Mouse (Mus musculus): ENCODE measurements around the gene Trrap. TPM values are rescaled to one million over a fixed set of nuclear protein-coding genes. Genes with fewer than 3 reads are reported as not detected.
A peak's percentile ranks its signal among the peaks of the same experiment; 100 is the strongest.
"Not testable (repeated sequence)": the region's sequence is repeated elsewhere in the genome, so short reads cannot be mapped to it uniquely, and the experiment has no call there.

The Trrap gene
- total RNA-seq (2021) = 10 to 100 TPM; 84.6 to 88.5 TPM

DNA sequence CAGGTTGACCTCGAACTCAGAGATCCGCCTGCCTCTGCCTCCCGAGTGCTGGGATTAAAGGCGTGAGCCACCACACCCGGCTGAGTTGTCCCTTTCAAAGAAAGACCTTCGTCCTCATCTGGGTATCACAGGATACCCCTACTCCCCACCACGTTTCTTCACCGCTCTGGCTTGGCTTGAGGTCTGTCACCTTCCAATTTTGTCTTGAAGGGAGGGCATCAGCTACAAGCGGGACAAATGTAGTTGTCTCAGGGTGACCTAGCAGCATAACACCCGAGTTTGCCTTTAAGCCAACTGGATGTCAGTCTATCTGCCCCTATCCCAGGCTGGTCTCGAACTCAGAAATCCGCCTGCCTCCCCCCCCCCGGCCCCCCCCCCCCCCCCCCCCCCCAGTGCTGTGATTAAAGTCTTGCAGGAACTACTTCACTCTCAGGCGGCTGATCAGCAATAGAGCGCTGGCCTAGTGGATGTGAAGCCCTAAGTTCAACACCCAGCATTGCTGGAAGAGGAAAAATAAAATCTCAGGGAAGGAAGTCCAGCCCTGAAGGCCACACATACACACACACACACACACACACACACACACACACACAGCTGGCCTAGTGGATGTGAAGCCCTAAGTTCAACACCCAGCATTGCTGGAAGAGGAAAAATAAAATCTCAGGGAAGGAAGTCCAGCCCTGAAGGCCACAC is at the start of gene Trrap:
Trrap (plus strand) TSS at position 627 of the 693 bp plus-strand sequence.
- DNase-seq = not testable (repeated sequence)

DNA sequence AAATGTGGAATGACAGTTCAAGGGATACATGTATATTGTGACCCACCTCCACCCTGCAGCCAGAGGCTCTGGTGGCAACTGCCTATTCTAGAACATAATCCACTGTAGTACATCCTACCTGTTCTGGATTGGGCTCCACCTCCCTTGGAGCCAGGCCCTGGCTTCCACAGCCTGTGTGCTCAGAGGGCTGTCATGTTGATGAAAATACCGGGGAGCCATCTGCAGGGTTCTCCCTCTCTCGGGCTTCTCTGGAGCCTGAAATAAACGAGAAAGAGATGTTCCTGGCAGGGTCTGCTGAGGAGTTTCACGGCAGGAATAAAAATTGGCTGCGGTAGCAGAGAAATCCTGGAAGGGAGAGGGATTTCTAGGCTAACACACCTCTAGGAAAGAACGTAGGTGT is 47.8 kb upstream of the Trrap start:
- DNase-seq = no peak

DNA sequence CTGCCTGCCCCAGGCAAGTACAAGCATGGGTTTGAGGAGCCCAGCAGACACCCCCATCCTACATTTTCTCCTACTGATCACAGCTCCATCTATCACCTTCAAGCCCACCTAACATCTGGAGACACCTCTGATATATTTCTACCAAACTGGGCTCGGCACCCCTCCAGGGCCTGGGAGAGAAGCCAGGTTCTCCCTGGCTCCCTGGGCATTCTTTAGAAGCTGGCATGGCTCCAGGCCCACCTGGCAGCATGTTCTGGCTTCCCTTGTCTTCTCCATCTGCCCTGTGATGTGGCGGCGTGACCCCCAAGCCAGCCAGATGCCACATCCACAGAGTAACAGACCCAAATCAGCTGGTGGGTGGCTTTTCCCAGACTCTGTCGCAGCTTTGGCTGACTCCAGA is 47.3 kb upstream of the Trrap start:
- no peak for DNase-seq

DNA sequence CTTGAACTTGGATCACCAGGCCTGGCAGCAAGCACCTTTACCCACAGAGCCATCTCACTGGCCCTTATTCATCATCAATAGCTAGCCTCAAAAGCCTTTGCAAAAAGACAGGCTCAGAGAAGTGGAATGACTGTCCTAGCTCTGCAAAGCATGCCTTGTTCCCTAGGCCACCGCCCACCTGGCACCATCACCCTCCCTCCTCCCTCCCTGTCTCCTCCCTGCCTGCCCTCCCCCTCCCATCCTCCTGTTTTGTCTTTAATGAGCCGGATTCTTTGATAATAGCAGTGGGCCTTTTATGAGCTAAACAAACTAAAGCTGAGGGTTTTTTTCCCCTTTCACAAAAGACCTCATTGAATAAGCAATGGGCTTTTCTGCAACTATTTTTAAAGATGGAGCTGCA is 42.6 kb upstream of the Trrap start:
- no peak for DNase-seq

DNA sequence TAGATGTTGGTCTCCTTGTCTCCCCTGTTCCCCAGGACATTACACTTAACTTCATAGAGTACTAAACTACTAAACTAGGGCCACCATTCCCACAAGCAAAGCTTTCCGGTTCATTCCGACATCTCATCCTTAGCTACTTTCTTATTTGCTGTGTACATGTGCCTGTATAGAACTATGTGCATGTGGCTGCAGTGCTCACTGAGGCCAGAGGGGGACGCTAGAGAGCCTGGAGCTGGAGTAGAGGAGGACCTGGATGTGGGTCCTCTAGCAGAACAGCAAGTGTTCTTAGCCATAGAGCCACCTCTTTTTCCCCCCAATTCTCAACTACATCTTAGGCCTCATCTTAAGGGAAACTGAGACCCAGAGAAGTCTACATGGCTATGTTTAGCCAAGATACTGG is 42.0 kb upstream of the Trrap start:
- DNase-seq = no peak

DNA sequence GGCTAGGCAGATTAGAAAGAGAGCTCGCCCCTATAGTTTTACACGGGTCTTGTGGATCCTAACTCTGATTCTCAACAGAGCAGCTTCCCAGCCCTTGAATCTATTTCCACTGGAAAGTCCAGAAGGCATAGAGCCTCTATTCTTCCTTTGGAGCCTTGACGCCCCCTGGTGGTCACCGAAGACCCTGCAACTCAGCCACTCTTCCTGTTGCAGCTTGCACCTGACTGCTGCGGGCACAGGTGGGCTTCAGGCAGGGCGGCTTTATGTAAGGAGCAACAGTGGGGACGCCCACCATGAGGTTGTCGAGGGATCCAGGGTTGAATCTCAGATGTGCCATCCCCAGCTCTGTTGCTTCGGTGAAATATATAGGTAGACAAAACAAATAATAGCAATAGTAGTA is 40.4 kb upstream of the Trrap start:
- DNase-seq = peak; percentile 83

DNA sequence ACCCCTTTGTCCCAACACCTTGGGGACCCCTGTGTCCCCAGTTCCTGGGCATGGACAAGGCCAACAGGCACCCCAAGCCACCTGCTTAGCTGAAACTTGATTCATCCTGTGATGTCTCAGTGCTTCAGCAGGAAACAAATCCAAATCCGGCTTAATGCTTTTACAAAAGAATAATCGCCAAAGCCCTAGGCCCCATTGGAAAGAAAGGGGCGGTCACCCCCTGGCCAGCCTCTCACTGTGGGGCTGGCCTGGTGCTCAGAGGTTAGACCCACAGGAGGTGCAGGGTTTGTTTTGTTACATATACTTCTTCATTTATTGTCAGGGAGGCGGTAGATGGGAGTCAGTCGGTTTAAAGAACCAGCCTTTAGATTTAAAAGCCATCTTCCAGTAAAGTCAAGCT is 39.3 kb upstream of the Trrap start:
- no peak for DNase-seq

DNA sequence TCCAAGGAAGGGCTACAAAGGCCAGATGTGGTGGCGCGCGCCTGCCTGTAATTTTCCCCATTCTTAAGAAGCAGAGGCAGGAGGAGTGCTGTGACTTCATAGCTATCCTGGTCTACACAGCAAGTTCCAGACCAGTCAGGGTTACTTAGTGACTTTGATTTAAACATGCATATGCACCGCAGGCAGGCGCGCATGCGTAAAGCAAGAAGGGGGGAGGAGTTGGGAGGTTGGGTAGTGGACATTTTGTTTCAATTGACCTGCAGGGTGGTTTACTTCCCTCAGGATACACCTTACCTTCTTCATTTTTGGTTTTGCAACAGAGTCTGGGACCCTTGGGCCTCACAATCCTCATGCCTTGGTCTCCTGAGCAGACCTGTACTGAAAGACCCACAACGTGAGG is 38.3 kb upstream of the Trrap start:
- no peak for DNase-seq

DNA sequence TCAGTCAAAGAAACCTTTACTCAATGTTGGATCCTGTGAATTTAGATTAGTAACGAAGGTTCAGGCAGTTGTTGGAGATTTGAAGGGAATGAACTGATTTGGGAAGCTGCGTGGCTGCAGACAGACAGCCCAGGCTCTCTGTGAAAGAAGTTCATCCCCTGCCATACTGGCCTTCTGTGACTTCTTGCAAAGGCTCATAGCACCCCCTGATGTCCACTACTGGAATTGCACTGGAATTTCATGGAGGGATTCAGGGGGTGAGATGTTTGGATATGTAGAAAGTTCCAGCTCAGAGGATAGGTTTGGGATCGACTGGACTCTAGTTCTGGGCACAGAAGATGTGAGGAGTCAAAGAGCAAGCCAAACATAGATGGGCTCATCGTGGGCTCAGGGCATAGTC is 33.6 kb upstream of the Trrap start:
- peak; percentile 80 for DNase-seq

DNA sequence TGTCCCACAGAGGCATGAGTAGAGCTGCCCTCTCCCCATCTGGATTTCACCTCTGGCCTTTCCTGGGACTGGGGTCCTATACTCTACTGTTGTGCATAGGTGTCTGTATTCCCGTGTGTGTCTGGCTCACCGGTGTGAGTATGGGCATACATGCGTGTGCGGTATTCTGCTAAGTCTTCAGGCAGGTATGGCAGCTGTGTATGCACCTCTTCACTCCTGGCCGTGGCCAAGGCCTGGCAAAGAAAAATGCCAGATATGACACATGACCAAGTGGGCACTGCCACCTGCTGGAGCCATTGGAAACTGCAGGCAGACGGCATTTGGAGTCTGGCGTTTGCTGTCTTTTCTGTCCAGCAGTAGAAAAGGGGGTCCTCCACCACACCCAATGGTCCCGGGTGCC is 32.6 kb upstream of the Trrap start:
- peak; percentile 79 for DNase-seq

DNA sequence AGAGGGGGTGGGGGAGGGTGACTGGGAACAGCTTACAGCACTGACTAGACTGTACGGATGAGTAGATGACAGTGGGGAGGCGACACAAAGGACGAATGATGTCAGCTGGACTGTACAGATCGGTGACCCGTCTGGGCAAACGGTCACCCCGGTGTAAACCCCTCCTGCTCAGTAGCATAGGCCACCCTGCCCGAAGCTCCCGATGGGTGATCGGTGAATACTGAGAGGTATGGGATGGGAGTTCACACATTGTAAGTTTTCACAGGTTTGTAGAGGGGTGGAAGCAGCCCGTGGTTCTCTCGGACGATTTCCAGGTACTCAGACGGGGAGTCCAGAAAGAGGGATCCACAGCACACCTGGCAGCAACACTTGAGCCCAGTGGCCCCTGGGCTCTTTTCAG is 30.4 kb upstream of the Trrap start:
- DNase-seq = no peak

DNA sequence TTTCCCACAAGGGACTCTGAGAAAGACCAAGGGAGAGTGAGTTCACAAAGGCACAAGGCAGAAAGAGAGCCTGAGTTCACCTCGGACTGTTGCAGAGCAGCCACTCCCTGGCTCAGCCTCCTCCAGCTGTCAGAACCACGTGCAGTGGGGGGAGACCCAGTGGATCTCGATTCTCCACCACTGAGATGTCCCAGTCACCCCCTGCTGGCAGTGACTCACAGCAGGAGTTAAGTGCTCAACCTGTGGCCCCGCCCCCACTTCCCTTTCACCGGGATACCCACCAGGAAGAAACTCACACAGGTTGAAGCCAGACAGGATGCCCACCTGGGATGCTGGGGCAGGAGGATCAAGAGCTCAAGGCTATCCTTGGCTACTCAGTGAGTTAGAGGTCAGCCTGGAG is 15.1 kb upstream of the Trrap start:
- DNase-seq = no peak

DNA sequence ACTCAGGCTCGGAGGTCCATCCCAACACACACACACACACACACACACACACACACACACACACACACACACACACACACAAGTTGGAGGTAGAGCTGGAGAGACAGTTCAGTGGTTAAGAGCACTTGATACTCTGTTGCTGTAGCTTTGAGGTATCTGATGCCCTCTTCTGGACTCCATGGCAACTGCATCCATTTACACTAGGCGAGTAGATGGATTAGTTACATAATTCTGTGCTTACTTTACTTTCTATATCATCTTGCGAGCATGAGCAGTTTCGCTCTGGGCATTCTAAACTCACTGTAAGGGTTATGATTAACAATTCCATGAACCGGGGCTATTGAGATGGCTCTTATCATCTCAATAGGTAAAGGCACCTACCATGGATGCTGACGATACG is 14.5 kb upstream of the Trrap start:
- DNase-seq = peak; percentile 55

DNA sequence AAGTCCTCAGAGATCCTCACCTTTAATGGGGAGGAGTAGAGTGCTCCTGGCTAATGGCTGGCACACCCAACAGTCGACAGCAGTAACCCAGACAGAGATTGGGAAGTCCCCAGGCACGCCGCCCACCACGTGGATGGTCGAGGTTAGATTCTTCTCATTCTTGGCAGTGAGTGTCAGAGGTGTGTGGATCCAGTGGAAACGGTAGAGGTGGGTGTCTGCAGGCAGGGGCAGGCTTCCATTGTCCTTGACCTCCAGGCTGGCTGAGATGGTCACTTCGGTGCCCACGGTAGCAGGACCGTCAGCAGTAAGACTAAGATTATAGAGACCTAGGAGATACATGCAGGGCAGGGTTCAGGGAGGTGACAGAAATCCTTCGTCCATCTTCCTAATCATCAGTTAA is 12.3 kb upstream of the Trrap start:
- peak; percentile 14 for DNase-seq

DNA sequence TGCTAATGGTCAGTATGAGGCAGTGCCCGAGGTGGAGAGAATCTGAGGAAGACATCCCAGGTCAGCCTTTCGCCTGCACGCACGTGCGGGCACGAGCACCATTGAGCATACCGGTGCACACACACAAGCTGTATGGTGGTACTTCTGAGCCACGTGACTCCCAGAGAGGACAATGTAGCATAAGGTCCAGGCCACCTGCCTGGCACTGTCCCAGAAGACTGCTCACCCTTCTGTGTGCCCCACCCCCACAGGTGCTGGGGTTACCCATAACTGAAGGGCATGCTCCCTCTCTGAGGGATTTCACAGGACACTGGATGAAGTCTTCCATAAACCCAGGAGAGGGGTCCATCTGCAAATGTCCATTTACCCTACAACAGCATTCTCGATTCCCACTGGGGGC is 10.1 kb upstream of the Trrap start:
- DNase-seq = no peak

DNA sequence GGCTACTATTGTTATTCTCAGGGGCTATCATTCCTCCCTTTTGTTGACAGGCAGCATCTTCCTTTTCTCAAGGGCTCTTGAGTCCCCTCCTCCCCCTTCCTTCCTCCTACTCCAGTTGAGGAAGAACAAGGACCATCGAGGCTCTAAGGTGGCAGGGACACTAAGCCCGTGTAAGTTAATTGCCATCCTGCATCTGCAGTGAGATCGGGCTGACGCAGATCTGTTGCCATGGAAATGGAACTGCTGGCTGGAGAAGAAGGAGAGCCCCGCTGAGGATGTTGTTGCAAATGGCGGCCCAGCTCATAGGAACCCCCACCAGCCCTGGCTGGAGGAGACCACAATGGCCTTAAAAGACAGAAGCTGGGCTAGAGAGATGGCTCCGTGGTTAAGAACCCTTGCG is 9.1 kb upstream of the Trrap start:
- DNase-seq = no peak

DNA sequence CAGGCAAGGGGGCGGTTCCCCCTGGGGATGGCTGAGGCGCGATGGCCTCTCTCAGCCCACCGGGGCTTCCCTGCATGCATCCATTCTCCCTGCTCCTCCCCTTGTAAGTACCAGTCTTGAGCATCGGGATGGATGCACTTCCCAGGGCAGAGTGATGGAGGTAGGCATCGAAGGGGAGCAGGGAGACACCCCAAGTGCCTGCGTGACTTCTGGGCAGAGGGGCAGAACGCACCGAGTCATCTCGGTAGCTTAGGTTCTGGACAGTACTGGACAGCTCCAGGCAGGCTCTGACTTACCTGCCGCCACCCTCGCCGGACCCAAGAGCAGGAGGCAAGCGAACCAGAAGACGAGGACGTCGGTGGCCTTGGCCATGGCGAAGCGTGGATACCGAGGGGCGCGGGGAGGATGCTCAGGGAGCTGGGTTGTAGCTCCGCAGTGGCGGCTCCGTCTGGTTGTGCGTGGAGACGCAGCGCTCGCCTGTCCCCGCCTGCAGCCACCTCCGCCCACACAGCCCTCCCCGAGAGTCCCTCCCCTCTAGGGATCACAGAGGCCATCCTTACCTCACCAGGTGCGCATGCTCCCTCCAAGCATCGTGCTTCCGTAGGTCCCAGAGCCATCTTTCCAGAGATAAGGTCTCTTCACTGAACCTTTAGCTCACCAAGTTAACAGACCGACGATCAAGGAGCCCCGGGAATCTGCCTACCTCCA is 6.2 kb upstream of the Trrap start, which contains the start of gene Tmem130:
Tmem130 (minus strand) TSS at position 658 of the 708 bp plus-strand sequence.
- DNase-seq = no peak

DNA sequence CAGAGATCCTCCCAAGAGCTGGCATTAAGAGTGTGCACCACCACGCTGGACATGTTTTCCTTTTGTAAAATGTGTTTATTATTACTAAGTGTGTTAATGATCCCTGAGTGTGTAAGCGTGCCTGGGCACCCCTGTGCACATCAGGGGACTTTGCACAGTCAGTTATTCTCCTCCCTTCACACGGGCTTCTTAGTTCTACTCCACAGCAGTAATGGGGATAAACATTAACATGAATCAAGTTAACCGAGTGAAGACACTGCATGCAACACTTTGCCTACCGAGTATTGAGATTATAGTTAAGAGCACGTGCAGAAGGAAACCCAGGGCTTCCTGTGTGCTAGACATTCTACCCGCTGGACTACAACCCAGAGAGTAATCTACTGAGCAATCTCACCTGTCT is 1.5 kb upstream of the Trrap start:
- DNase-seq = no peak

DNA sequence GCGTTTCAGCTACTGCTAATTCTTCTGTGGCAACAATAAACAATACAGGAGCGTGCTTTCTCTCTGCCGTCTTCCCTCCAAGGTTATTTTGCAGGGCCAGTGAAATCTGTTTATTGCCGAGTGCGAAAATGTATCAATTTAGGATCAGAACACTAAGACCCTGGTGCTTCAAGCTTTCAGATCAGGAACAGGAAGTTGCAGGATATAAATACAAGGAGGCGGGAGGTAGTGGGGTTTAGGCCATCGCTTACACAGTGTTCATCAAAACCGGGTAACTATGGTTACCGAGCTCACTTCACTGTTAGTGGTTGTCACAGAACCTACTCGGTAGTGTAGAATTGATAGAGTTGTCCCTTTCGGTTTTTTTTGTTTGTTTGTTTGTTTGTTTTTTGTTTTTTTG is 886 bp upstream of the Trrap start:
- no peak for DNase-seq

DNA sequence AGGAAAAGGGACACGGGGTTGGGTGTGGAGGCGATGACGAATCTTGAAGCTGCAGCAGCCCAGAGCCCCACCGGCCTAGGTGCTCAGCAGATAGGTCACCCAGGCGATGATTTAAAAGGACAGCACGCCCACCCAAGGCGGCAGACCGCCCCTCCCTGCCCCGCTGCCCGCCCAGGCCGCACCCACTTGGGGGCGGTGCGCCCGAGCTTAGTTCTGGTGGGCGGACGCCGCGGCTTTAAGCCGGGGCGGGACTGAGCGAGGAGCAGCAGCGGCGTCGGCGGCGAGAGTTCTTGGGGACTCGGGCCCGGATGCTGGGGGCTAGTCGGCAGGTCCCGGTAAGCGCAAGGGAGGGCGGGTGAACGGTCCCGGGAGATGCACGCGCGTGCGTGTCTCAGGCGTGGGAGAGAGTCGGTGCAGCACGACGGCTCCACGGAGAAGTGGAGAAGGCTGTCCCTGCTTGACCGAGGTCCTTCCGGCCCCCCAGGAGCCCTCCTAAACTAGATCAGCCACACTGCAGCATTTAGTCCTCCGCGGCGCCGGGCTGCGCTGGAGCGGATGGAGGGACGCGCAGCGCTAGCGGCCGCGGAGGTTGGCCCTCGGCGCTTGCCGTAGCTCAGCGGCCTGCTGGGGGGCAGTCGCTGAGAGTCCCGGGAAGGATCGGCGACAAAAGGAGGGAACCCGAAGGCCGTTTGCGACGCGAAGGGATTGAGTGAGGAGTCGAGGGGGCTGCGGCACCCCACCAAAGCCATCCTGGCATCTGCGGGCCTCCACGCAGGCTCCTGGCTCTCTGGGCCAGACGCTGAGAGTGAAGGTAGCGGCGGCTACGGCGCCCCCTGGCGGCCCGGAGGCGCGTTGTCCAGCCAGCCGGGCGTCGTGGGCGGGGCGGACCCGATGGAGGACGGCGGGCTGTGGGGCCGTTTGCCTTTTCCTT is 644 bp downstream of the Trrap start:
- DNase-seq = peak; percentile 91

DNA sequence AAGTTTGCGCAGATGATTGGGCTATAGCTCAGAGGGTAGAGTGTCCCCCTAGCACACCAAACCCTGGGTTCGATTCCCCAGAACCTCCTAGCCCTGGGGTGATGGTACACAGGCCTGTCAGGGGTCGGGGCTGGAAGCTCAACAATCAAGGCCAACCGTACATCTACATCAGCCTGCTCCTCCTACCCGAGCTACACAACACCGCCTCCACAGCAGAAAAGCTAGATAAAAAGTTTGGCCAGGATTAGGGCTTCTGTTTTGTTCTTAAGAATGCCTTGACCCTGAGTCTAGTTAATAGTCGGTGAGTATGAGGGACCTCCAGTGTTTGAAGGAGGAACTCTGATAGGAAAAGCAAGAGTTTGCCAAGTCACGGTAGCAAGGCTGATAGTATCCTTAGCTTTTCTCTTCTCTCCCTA is 1.5 kb downstream of the Trrap start:
- DNase-seq = no peak

DNA sequence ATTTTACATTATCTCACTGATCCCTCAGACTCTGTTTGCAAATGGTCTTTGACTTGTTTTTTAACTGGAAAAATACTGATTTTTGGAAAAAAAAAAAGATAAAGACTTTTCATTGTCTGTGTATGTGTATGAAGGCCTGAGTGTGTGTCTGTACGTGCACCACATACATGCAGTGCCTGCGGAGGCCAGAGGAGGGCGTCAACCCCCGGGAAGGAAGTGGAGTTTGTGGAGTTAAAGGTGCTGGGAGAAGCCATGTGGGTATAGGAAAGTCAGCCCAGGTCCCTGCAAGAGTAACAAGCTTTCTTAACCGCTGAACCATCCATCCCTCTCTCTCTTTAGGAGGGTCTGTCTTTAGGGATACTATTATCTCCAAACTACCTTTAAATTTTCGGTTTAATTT is 5.7 kb downstream of the Trrap start:
- no peak for DNase-seq

DNA sequence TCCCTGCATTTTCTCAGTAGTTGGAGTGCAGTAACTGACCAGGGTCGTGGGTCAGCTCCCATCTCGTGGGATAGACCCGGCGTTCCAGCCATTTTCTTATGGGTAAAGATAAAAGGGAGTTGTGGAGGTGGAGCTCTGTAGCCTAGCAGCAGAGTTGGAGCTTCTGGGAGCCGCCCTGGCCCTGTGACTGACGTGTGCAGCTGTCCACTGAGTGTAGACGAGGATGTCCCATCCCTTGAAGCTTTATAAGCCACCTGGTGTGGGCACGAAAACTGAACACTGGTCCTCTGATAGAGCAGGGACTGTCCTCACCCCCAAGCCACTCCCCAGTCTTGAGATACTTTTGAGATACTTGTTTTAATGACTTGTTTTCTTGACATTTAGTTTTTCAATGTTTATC is 13.1 kb downstream of the Trrap start:
- DNase-seq = no peak

Measured in heart, postnatal 4 days (tissue).